Mouse (Mus musculus) neural tube, embryonic 14.5 days (tissue): ENCODE data around the gene Alppl2. TPM values are rescaled to one million over a fixed set of nuclear protein-coding genes. Genes with fewer than 3 reads are reported as not detected.
A peak's percentile ranks its signal among the peaks of the same experiment; 100 is the strongest.

Source experiments
- ATAC-seq: fragments of 200-750 bp; cut with Nextera tagmentation; 2 replicates; pipeline ENCODE4 v1.8.0; 2017; ENCODE audit warnings: low read depth, mild to moderate bottlenecking, moderate TSS enrichment, moderate library complexity
- H3K27ac ChIP-seq: fragments of 300-500 bp; sonication (generic); 2 replicates; pipeline ENCODE4 v1.5.1; 2014; ENCODE audit warnings: low read depth, mild to moderate bottlenecking, control low read depth, low read length, moderate library complexity, mixed read lengths
- H3K27me3 ChIP-seq: fragments of 300-500 bp; sonication (generic); 2 replicates; pipeline ENCODE4 v1.6.1; 2014; ENCODE audit warnings: low read length; ENCODE audit not compliant: control insufficient read depth, insufficient read depth
- H3K36me3 ChIP-seq: fragments of 300-500 bp; sonication (generic); 2 replicates; pipeline ENCODE4 v1.6.1; 2014; ENCODE audit warnings: low read length, mixed read lengths; ENCODE audit not compliant: control insufficient read depth, insufficient read depth
- H3K4me1 ChIP-seq: fragments of 300-500 bp; sonication (generic); 2 replicates; pipeline ENCODE4 v1.6.1; 2014; ENCODE audit warnings: low read length; ENCODE audit not compliant: control insufficient read depth, insufficient read depth
- H3K4me2 ChIP-seq: fragments of 300-500 bp; sonication (generic); 2 replicates; pipeline ENCODE4 v1.6.1; 2014; ENCODE audit warnings: mild to moderate bottlenecking, low read depth, low read length, control low read depth
- H3K4me3 ChIP-seq: fragments of 300-500 bp; sonication (generic); 2 replicates; pipeline ENCODE4 v1.5.1; 2014; ENCODE audit warnings: low read depth, low read length, control low read depth, mixed read lengths
- H3K9ac ChIP-seq: fragments of 300-500 bp; sonication (generic); replicated peaks from 2 replicates; pipeline ENCODE4 v1.6.1; 2014; ENCODE audit warnings: low read depth, mild to moderate bottlenecking, control low read depth, low read length, mixed read lengths
- H3K9me3 ChIP-seq: fragments of 300-500 bp; sonication (generic); 2 replicates; pipeline ENCODE4 v1.6.1; 2016; ENCODE audit warnings: low read length; ENCODE audit not compliant: control insufficient read depth
- WGBS: fragments of 180-500 bp; shearing (Covaris S2); extraction: QIAGEN DNeasy Blood & Tissue Kit; methylation state at CpG from one replicate; pipeline ENCODE4 v1.1.7; 2014; 5-methylcytosine and 5-hydroxymethylcytosine counted together
- polyA plus RNA-seq: library from polyadenylated mRNA; unstranded; fragments of >200 nt; fragmentation: Nextera tagmentation; extraction: Ambion mirVana; gene quantifications from 2 replicates; pipeline ENCODE4 v1.2.1, GENCODE M21; 2014

The Alppl2 gene
- not detected in 2 replicates for polyA plus RNA-seq

- H3K9ac ChIP-seq, result no peak within 1 kb of the TSS
- no peak within 1 kb of the TSS for H3K27ac ChIP-seq
- H3K4me1 ChIP-seq, result no peaks in the 10 kb centered on the region
- H3K27me3 ChIP-seq, result no peaks in the 10 kb centered on the region
- H3K36me3 ChIP-seq, result no peaks in the 10 kb centered on the region
- no peaks in the 10 kb centered on the region for H3K9me3 ChIP-seq
- 87% methylated on average over 4 of the region's 4 CpGs for WGBS
- H3K4me2 ChIP-seq, result no peak within 1 kb of the TSS
- no peak within 1 kb of the TSS for H3K4me3 ChIP-seq
- no peak for ATAC-seq
These were observed at the start of gene Alppl2 for GRCm38 (mm10) chr1:87089828-87090227. TSS of gene Alppl2 (minus strand) at chr1:87089928.

DNA sequence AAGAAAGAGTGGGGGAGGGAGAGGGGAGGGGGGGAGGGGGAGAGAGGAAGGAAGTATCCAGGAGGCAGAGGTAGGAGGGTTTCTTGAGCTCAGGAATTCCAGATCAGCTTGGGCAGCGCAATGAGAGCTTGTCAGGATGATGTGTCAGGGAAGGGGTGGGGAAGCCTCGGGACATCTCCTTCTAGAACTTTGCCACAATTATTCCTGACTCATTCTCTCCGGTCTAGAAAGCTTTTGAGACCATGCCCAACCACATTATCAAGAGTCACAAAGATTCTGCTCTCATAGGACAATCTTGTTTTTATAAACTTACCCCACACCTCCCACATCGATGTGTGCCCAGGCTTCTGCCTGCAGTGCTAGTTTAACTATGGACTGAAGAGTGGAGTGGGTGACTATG is 42.1 kb upstream of the Alppl2 start:
- no peak for ATAC-seq
- H3K4me1 ChIP-seq, result no peaks in the 10 kb centered on the region
- H3K27ac ChIP-seq, result no peak overlapping the region
- 0 out of 2 replicates have a peak, but pooled peaks cover 1% of the 10 kb centered on the region for H3K27me3 ChIP-seq
- WGBS, result 85% methylated on average over 4 of the region's 4 CpGs
- no peak overlapping the region for H3K4me3 ChIP-seq
- no peaks in the 10 kb centered on the region for H3K9me3 ChIP-seq
- no peak overlapping the region for H3K9ac ChIP-seq
- H3K4me2 ChIP-seq, result no peak overlapping the region
- H3K36me3 ChIP-seq, result no peaks in the 10 kb centered on the region

DNA sequence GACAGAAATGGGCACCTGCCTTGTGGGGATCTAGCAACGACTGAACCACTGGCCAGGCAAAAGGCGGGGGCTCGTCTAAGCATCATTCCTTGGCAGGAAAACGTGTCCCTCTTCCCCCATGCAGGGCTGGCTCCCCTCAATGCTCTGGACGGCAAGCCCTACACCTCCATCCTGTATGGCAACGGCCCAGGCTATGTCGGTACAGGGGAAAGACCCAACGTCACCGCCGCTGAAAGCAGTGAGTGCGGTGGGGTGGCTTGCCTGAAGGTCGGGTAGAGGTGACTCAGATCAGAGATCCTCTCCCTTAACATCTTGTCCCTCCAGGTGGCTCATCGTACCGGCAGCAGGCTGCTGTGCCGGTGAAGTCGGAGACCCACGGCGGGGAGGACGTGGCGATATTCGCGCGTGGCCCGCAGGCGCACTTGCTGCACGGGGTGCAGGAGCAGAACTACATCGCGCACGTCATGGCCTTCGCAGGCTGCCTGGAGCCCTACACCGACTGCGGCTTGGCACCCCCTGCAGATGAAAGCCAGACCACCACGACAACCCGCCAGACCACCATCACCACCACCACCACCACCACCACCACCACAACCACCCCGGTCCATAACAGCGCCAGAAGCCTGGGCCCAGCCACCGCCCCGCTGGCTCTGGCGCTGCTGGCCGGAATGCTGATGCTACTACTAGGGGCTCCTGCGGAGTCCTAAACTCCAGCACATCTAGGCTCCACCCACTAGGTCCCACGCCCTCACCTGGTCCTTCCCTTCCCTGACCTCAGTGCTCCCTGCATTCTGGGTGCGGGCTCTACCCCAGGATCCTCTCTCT is 37.7 kb upstream of the Alppl2 start:
- H3K9ac ChIP-seq, result no peak overlapping the region
- no peaks in the 10 kb centered on the region for H3K9me3 ChIP-seq
- H3K4me2 ChIP-seq, result peak overlapping the region; percentile 34
- 0 out of 2 replicates have a peak, but pooled peaks cover 5% of the 10 kb centered on the region for H3K27me3 ChIP-seq
- no peaks in the 10 kb centered on the region for H3K36me3 ChIP-seq
- H3K27ac ChIP-seq, result no peak overlapping the region
- 7% methylated on average over 42 of the region's 43 CpGs for WGBS
- H3K4me1 ChIP-seq, result no peaks in the 10 kb centered on the region
- ATAC-seq, result peak; percentile 53
- H3K4me3 ChIP-seq, result no peak overlapping the region

GRCm38 (mm10) chr1:87124673-87125072 is 34.9 kb upstream of the Alppl2 start, which contains the start of gene Akp3:
TSS of gene Akp3 (plus strand) at chr1:87124973.
- H3K4me1 ChIP-seq, result no peaks in the 10 kb centered on the region
- no peaks in the 10 kb centered on the region for H3K36me3 ChIP-seq
- H3K9ac ChIP-seq, result no peak within 1 kb of the TSS
- H3K27me3 ChIP-seq, result 0 out of 2 replicates have a peak, but pooled peaks cover 5% of the 10 kb centered on the region
- H3K27ac ChIP-seq, result no peak within 1 kb of the TSS
- no peak within 1 kb of the TSS for H3K4me2 ChIP-seq
- H3K9me3 ChIP-seq, result no peaks in the 10 kb centered on the region
- no peak within 1 kb of the TSS for H3K4me3 ChIP-seq
- no peak for ATAC-seq
- WGBS, result 75% methylated on average over 6 of the region's 6 CpGs

- Histone ChIP-seq H3K27ac (no peak overlapping the region), H3K9me3 (no peaks in the 10 kb centered on the region), H3K4me1 (no peaks in the 10 kb centered on the region), H3K4me3 (no peak overlapping the region), H3K4me2 (no peak overlapping the region), H3K9ac (no peak overlapping the region), H3K27me3 (no peaks in the 10 kb centered on the region), H3K36me3 (no peaks in the 10 kb centered on the region)
- 72% methylated on average over 1 of the region's 1 CpGs for WGBS
- ATAC-seq, result no peak
These were observed 25.1 kb upstream of the Alppl2 start for GRCm38 (mm10) chr1:87114784-87115183.

DNA sequence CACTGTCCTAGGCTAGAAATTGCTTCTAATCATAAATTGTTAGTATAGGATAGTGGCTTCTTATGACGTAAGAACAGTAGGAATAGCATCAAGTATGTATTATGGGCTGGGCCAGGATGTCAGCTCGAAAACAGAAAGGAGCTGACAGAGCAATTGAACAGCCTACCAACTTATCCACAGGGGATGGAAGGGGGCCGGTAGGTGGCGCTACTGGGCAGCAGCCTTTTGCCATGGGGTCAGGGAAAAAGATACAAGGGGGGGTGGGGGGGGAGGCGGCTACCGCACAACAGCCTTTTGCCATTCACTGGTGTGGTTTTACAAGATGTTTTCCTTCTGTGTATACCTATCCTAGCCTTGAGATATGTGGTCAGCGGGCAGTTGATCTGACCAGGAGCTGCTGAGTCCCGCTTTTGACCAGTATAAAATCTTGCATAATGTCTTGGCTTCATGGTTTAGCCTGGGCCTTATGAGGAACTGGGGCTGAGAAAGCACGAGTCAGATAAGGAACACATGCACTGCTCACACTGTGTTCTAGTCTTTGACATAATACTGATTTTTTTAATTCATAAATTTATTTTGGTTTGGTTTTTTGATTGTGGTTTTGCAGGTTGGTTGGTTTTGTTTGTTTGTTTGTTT is 22.1 kb upstream of the Alppl2 start:
- no peak for ATAC-seq
- Histone ChIP-seq H3K4me1 (no peaks in the 10 kb centered on the region), H3K36me3 (no peaks in the 10 kb centered on the region), H3K9ac (no peak overlapping the region), H3K27me3 (no peaks in the 10 kb centered on the region), H3K4me3 (no peak overlapping the region), H3K27ac (no peak overlapping the region), H3K4me2 (no peak overlapping the region), H3K9me3 (no peaks in the 10 kb centered on the region)
- WGBS, result 35% methylated on average over 9 of the region's 9 CpGs

DNA sequence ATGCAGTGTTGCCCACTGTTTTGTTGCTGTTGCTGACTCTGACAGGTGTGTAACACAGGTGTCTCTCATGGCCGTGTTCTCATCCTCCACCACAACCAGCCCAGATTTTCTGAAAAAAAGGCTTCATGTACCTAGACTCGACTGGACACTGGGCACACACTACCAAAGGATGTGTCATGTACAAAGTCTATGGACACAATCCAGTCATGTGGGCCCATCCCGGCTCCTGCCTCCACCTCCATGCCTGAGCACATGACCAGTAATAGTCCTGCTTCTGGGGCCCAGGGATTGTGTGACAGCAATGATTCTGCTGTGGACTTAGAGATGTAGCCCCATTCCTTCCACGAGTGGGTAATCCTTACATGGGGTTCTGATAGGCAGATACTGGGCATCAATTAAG is 18.8 kb upstream of the Alppl2 start:
- no peak overlapping the region for H3K9ac ChIP-seq
- no peak overlapping the region for H3K27ac ChIP-seq
- no peaks in the 10 kb centered on the region for H3K9me3 ChIP-seq
- H3K4me3 ChIP-seq, result no peak overlapping the region
- H3K4me1 ChIP-seq, result no peaks in the 10 kb centered on the region
- no peak overlapping the region for H3K4me2 ChIP-seq
- WGBS, result 86% methylated on average over 4 of the region's 4 CpGs
- H3K36me3 ChIP-seq, result no peaks in the 10 kb centered on the region
- H3K27me3 ChIP-seq, result no peaks in the 10 kb centered on the region
- ATAC-seq, result no peak

GRCm38 (mm10) chr1:87106536-87106935 is 16.8 kb upstream of the Alppl2 start:
- WGBS, result 78% methylated on average over 8 of the region's 8 CpGs
- no peak overlapping the region for H3K27ac ChIP-seq
- H3K27me3 ChIP-seq, result no peaks in the 10 kb centered on the region
- no peak overlapping the region for H3K4me3 ChIP-seq
- H3K9me3 ChIP-seq, result no peaks in the 10 kb centered on the region
- no peak for ATAC-seq
- H3K9ac ChIP-seq, result no peak overlapping the region
- H3K4me1 ChIP-seq, result no peaks in the 10 kb centered on the region
- no peaks in the 10 kb centered on the region for H3K36me3 ChIP-seq
- H3K4me2 ChIP-seq, result no peak overlapping the region

DNA sequence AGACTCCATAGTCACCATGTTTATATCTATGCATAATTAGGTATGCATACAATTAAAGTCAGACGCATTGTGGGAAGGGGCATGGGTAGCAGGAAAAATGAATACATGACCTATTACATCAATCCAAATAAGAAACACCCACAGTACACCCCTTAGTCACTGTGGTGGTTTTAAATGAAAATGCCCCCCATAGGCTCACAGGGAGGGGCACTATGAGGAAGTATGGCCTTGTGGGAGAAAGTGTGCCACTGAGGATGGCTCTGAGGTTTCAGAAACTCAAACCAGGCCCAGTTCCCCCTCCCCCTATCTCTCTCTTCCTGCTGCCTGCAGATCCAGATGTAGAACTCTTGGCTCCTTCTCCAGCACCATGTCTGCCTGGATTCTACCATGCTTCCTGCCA is 14.2 kb upstream of the Alppl2 start:
- Histone ChIP-seq H3K9ac (no peak overlapping the region), H3K36me3 (no peaks in the 10 kb centered on the region), H3K4me1 (no peaks in the 10 kb centered on the region), H3K9me3 (no peaks in the 10 kb centered on the region), H3K4me3 (no peak overlapping the region), H3K27me3 (no peaks in the 10 kb centered on the region), H3K4me2 (no peak overlapping the region), H3K27ac (no peak overlapping the region)
- no peak for ATAC-seq
- WGBS, result 67% methylated on average over 1 of the region's 1 CpGs
